Mouse (Mus musculus) heart, embryonic 14.5 days (tissue): ENCODE measurements around the gene Klhl3. TPM values are rescaled to one million over a fixed set of nuclear protein-coding genes. Genes with fewer than 3 reads are reported as not detected.

ENCODE experiments used
- ATAC-seq: fragments of 200-750 bp; cut with Nextera tagmentation; 2 replicates; pipeline ENCODE4 v1.8.0; 2017; ENCODE audit warnings: low read depth, moderate TSS enrichment; ENCODE audit not compliant: insufficient number of reproducible peaks, insufficient read depth, low FRiP score
- H3K27ac ChIP-seq, 2 experiments: fragments of 200-500 bp in 1 of 2; fragments of 300-500 bp in 1 of 2; sonication (generic) in 1 of 2; replicated peaks in 1 of 2; 2 replicates each; pipeline ENCODE4 v1.5.1; 2012 to 2014; ENCODE audit warnings: low read depth in 2 of 2, low read length in 2 of 2, control low read depth in 1 of 2, mild to moderate bottlenecking in 1 of 2, mixed read lengths in 1 of 2; ENCODE audit not compliant: control insufficient read depth in 1 of 2, insufficient read depth in 1 of 2
- H3K27me3 ChIP-seq: fragments of 300-500 bp; sonication (generic); 2 replicates; pipeline ENCODE4 v1.6.1; 2014; ENCODE audit warnings: mild to moderate bottlenecking, low read length, control low read depth; ENCODE audit not compliant: control insufficient read depth, insufficient read depth
- H3K36me3 ChIP-seq: fragments of 300-500 bp; sonication (generic); 2 replicates; pipeline ENCODE4 v1.6.1; 2014; ENCODE audit warnings: mild to moderate bottlenecking, control low read depth, low read length, mixed read lengths; ENCODE audit not compliant: control insufficient read depth, insufficient read depth
- H3K4me1 ChIP-seq, 2 experiments: fragments of 200-500 bp in 1 of 2; fragments of 300-500 bp in 1 of 2; sonication (generic) in 1 of 2; 2 replicates each; pipeline ENCODE4 v1.6.1; 2012 to 2014; ENCODE audit warnings: low read length in 2 of 2, control low read depth in 1 of 2, mixed read lengths in 1 of 2; ENCODE audit not compliant: control insufficient read depth in 2 of 2, insufficient read depth in 2 of 2
- H3K4me2 ChIP-seq: fragments of 300-500 bp; sonication (generic); 2 replicates; pipeline ENCODE4 v1.6.1; 2014; ENCODE audit warnings: mild to moderate bottlenecking, low read length
- H3K4me3 ChIP-seq, 2 experiments: fragments of 200-500 bp in 1 of 2; fragments of 300-500 bp in 1 of 2; sonication (generic) in 1 of 2; 2 replicates each; pipeline ENCODE4 v1.5.1; 2012 to 2014; ENCODE audit warnings: low read length in 2 of 2, mild to moderate bottlenecking in 2 of 2, control low read depth in 1 of 2, low read depth in 1 of 2, moderate library complexity in 1 of 2; ENCODE audit not compliant: control insufficient read depth in 1 of 2, insufficient read depth in 1 of 2
- H3K9ac ChIP-seq: fragments of 300-500 bp; sonication (generic); 2 replicates; pipeline ENCODE4 v1.6.1; 2014; ENCODE audit warnings: mild to moderate bottlenecking, low read length
- H3K9me3 ChIP-seq: fragments of 300-500 bp; sonication (generic); 2 replicates; pipeline ENCODE4 v1.6.1; 2016; ENCODE audit warnings: low read length, control low read depth; ENCODE audit not compliant: control insufficient read depth
- WGBS: fragments of 180-500 bp; shearing (Covaris S2); extraction: QIAGEN DNeasy Blood & Tissue Kit; methylation state at CpG from one replicate; pipeline ENCODE4 v1.1.7; 2014; 5-methylcytosine and 5-hydroxymethylcytosine counted together
- polyA plus RNA-seq: library from polyadenylated mRNA; unstranded; fragments of >200 nt; fragmentation: Nextera tagmentation; extraction: Ambion mirVana; gene quantifications from 2 replicates; pipeline ENCODE4 v1.2.1, GENCODE M21; 2014

The Klhl3 gene
- polyA plus RNA-seq, 1 experiment from 2014 or later = 6.9 TPM

DNA sequence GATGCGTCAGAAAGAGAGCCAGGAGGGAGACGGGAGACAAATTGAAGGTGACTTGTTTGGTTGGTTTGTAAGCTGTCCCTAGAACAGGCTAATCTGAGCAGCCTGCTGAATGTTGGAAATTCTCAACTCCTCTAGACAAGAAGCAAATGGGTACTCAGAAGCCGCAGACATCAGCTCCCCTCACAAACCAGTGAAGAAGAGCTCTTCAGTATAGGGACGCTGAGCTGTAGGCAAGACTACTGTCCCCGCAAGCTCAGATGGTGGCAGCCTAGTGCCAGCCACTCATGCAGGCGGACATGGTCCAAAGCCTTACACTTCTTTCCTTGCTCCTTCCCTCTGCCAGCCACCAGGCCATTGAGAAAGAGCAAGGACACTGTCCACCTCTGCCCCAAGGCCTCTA lies 2.1 kb downstream of the Klhl3 start:
- ATAC-seq = no peak
- Histone ChIP-seq H3K36me3 (no peaks in the 10 kb centered on the region), H3K4me2 (peak overlapping the region; percentile 89), H3K4me3 (no peak overlapping the region), H3K9me3 (no peaks in the 10 kb centered on the region), H3K4me1 (peaks cover 17 to 21% of the 10 kb centered on the region in 2 experiments), H3K27me3 (no peaks in the 10 kb centered on the region), H3K9ac (no peak overlapping the region), H3K27ac (no peak overlapping the region)
- WGBS = 88% methylated on average over 6 of the region's 6 CpGs

DNA sequence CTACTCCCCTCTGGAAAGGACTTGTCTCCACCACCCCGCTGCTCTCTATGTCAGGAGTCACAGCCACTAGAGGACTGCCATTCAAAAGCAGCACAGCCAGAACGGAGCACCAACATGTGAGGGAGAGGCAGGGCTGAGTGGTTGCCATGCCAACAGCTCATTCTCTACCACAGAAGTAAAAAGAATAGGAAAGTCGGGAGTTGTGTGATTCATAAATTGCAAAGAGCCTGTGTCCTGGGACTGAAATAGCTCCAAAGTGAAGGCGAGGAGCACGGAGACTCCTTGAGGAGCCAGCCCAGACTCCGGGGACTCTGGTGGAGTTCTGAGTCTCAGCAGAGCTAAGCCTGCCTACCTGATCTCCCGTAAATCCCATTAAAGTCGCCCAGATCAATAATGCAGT lies 22.7 kb downstream of the Klhl3 start:
- Histone ChIP-seq H3K9me3 (no peaks in the 10 kb centered on the region), H3K27ac (no peak overlapping the region), H3K9ac (no peak overlapping the region), H3K27me3 (no peaks in the 10 kb centered on the region), H3K36me3 (peaks cover 21% of the 10 kb centered on the region), H3K4me3 (no peak overlapping the region), H3K4me2 (no peak overlapping the region), H3K4me1 (peaks cover 2 to 9% of the 10 kb centered on the region in 2 experiments; a peak in 3 of 4 replicates)
- 52% methylated on average over 8 of the region's 8 CpGs for WGBS
- ATAC-seq = 0 out of 2 replicates have a peak, but pooled peaks have one; percentile 40

DNA sequence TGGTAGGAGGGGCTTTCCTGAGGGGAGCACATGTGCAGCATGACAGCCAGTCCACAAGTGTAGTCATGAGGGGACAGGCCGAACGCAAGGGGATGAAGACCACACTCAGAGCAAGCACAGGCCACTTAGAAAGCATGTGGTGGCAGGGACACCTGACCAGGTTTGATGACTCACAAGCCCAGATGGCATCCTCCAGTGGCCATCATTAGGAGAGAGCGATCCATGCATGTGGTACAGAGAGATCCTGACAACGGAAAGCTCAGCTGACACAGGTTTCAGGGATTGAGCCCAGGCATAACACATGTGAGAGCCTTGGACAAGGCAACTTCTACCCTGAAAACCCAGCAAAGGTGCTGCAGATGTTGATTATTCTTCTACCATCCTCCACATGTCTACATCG lies 29.0 kb downstream of the Klhl3 start:
- Histone ChIP-seq H3K9me3 (no peaks in the 10 kb centered on the region), H3K27ac (no peak overlapping the region), H3K27me3 (no peaks in the 10 kb centered on the region), H3K4me1 (peaks cover 4 to 9% of the 10 kb centered on the region in 2 experiments), H3K9ac (no peak overlapping the region), H3K36me3 (peaks cover 8% of the 10 kb centered on the region), H3K4me3 (no peak overlapping the region), H3K4me2 (no peak overlapping the region)
- ATAC-seq = no peak
- 84% methylated on average over 5 of the region's 5 CpGs for WGBS

GRCm38 (mm10) chr13:58083521-58083920 lies 29.9 kb downstream of the Klhl3 start:
- Histone ChIP-seq H3K9ac (no peak overlapping the region), H3K4me3 (no peak overlapping the region), H3K27me3 (no peaks in the 10 kb centered on the region), H3K4me1 (peaks cover 4 to 9% of the 10 kb centered on the region in 2 experiments), H3K9me3 (no peaks in the 10 kb centered on the region), H3K27ac (no peak overlapping the region), H3K4me2 (no peak overlapping the region), H3K36me3 (peaks cover 8% of the 10 kb centered on the region)
- 77% methylated on average over 11 of the region's 11 CpGs for WGBS
- no peak for ATAC-seq

- peaks cover 8% of the 10 kb centered on the region for H3K36me3 ChIP-seq
- H3K4me2 ChIP-seq = no peak overlapping the region
- peaks cover 4 to 11% of the 10 kb centered on the region in 2 experiments for H3K4me1 ChIP-seq
- H3K9ac ChIP-seq = no peak overlapping the region
- ATAC-seq = no peak
- no peaks in the 10 kb centered on the region for H3K9me3 ChIP-seq
- H3K27me3 ChIP-seq = no peaks in the 10 kb centered on the region
- no peak overlapping the region for H3K27ac ChIP-seq
- H3K4me3 ChIP-seq = no peak overlapping the region
- WGBS = 64% methylated on average over 5 of the region's 5 CpGs
Observed at GRCm38 (mm10) chr13:58083048-58083447, 30.3 kb downstream of the Klhl3 start.

DNA sequence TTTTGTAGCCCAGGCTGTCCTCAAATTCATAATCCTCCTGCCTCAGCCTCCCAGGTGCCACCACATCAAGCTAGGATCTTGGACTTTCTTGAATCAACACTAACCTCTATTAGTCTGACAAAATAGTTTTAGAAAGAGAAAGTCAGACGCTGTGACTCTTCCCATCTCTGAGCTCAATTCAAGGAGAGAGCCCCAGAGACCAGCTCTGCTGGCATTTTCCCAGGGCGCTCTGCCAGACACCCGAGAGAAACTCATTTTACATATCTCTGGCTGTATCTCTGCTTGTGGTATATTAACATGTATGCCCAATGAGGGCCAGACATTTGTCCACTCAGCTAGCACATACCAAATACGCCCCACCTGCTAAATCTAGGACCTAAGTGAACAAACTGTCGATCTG lies 35.0 kb downstream of the Klhl3 start:
- H3K4me2 ChIP-seq = no peak overlapping the region
- ATAC-seq = no peak
- H3K9ac ChIP-seq = no peak overlapping the region
- no peaks in the 10 kb centered on the region for H3K27me3 ChIP-seq
- no peaks in the 10 kb centered on the region for H3K36me3 ChIP-seq
- no peaks in the 10 kb centered on the region for H3K9me3 ChIP-seq
- H3K4me1 ChIP-seq = peaks cover 7% of the 10 kb centered on the region in 2 experiments
- H3K27ac ChIP-seq = no peak overlapping the region
- H3K4me3 ChIP-seq = no peak overlapping the region
- 67% methylated on average over 5 of the region's 5 CpGs for WGBS

- H3K9ac ChIP-seq = no peak overlapping the region
- no peaks in the 10 kb centered on the region for H3K9me3 ChIP-seq
- ATAC-seq = no peak
- no peak overlapping the region for H3K4me2 ChIP-seq
- WGBS = 75% methylated on average over 9 of the region's 9 CpGs
- peaks cover 12 to 13% of the 10 kb centered on the region in 2 experiments; a peak in 2 of 4 replicates for H3K4me1 ChIP-seq
- H3K4me3 ChIP-seq = no peak overlapping the region
- H3K36me3 ChIP-seq = no peaks in the 10 kb centered on the region
- H3K27me3 ChIP-seq = no peaks in the 10 kb centered on the region
- H3K27ac ChIP-seq = no peak overlapping the region
Observed at GRCm38 (mm10) chr13:58074881-58075280, 38.5 kb downstream of the Klhl3 start.

GRCm38 (mm10) chr13:58074466-58074865 lies 38.9 kb downstream of the Klhl3 start:
- no peaks in the 10 kb centered on the region for H3K36me3 ChIP-seq

More at GRCm38 (mm10) chr13:58074466-58074865, 38.9 kb downstream of the Klhl3 start:
- H3K4me1 ChIP-seq = peaks cover 12 to 13% of the 10 kb centered on the region in 2 experiments; a peak in 2 of 4 replicates
- H3K27me3 ChIP-seq = no peaks in the 10 kb centered on the region
- WGBS = 89% methylated on average over 6 of the region's 6 CpGs
- no peak overlapping the region for H3K27ac ChIP-seq
- no peaks in the 10 kb centered on the region for H3K9me3 ChIP-seq
- H3K4me3 ChIP-seq = no peak overlapping the region
- no peak for ATAC-seq
- H3K9ac ChIP-seq = no peak overlapping the region
- no peak overlapping the region for H3K4me2 ChIP-seq
